Mouse (Mus musculus): Measurements from ENCODE around the gene Pdxdc1. TPM values are rescaled to one million over a fixed set of nuclear protein-coding genes. Genes with fewer than 3 reads are reported as not detected.

The Pdxdc1 gene
- polyA plus RNA-seq, 1 experiment from 2014 or later, result 74.3 TPM

DNA sequence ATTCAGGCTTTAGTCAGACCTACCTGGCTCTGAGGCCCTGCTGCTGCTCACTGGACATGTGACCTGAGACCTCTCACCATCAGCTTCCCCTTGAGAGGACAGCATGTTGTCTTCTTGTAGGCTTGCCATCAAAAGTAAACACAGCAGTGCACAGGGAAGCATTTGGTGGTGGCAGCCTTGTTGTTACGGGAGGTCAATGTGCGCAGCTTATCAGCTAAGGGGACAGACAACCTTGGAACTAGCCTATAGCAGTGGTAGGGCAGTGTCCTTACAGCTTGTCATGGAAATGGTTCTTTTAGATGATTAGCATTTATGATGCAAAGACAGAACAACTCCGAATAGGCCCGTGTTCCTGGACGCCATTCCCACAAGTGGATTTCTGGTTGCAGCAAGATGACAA is 68.5 kb downstream of the Pdxdc1 start:
- Histone ChIP-seq H3K4me3 (replicated peaks; ENCODE audit: low read length) (no peak overlapping the region), H3K9ac (no peak overlapping the region), H3K27me3 (ENCODE audit: control insufficient read depth, insufficient read depth, low read length) (no peaks in the 10 kb centered on the region), H3K4me2 (replicated peaks) (no peak overlapping the region), H3K27ac (no peak overlapping the region), H3K9me3 (ENCODE audit: control insufficient read depth, low read length) (no peaks in the 10 kb centered on the region), H3K36me3 (replicated peaks; ENCODE audit: control insufficient read depth, insufficient read depth) (peaks cover 99% of the 10 kb centered on the region), H3K4me1 (replicated peaks; ENCODE audit: control insufficient read depth, insufficient read depth, low read length) (no peaks in the 10 kb centered on the region)
- 96% methylated on average over 5 of the region's 5 CpGs for WGBS
- ATAC-seq (ENCODE audit: low FRiP score), result no peak
- no peak for DNase-seq (ENCODE audit: low spot score)

DNA sequence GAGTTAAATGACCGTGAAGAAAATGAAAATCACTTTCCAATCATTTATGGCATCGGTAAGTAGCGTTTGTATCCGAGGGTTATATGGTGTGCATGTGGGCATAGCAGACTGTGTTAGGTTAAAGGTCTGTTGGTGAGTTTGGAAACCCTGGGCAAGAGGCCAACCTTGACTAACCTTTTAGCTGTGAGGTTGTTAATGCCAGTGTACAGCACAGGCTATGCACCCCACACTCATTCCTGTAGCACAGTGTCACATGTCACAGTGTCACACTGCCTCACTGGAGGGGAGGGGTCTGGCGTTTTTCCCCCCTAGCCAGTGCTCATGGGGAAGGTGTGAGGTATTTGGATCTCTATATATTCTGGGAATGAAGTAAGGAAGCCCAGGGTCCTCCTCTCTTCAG is 71.3 kb downstream of the Pdxdc1 start:
- Histone ChIP-seq H3K36me3 (replicated peaks; ENCODE audit: control insufficient read depth, insufficient read depth) (peaks cover 98% of the 10 kb centered on the region), H3K27me3 (ENCODE audit: control insufficient read depth, insufficient read depth, low read length) (no peaks in the 10 kb centered on the region), H3K4me3 (replicated peaks; ENCODE audit: low read length) (no peak overlapping the region), H3K4me2 (replicated peaks) (no peak overlapping the region), H3K27ac (no peak overlapping the region), H3K4me1 (replicated peaks; ENCODE audit: control insufficient read depth, insufficient read depth, low read length) (no peaks in the 10 kb centered on the region), H3K9me3 (ENCODE audit: control insufficient read depth, low read length) (no peaks in the 10 kb centered on the region), H3K9ac (no peak overlapping the region)
- DNase-seq (ENCODE audit: low spot score) (no peak), ATAC-seq (ENCODE audit: low FRiP score) (no peak)
- 82% methylated on average over 5 of the region's 5 CpGs for WGBS

DNA sequence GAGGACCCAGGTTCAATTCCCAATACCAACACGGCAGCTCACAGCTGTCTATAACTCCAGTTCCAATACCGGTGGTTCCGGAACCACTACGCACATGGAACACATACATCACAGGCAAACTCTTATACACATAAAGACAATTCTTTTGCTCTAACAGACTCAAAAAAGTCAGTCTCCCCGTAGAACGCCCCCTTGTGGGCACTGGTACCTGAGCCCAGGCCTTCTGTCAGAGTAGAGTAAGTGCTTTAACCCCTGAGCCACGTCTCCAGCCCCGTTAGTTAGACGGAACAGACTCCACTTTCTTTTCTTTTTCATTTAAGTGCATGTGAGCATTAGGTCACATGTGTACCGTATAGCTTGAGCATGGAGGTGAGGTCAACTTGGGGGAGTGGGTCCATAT is 72.5 kb downstream of the Pdxdc1 start:
- WGBS, result 93% methylated on average over 10 of the region's 10 CpGs
- no peak overlapping the region for H3K4me3 ChIP-seq (replicated peaks; ENCODE audit: low read length)
- H3K9me3 ChIP-seq (ENCODE audit: control insufficient read depth, low read length), result no peaks in the 10 kb centered on the region
- no peak for ATAC-seq (ENCODE audit: low FRiP score)
- H3K27me3 ChIP-seq (ENCODE audit: control insufficient read depth, insufficient read depth, low read length), result no peaks in the 10 kb centered on the region
- H3K36me3 ChIP-seq (replicated peaks; ENCODE audit: control insufficient read depth, insufficient read depth), result peaks cover 98% of the 10 kb centered on the region
- H3K27ac ChIP-seq, result no peak overlapping the region
- DNase-seq (ENCODE audit: low spot score), result no peak
- H3K4me2 ChIP-seq (replicated peaks), result no peak overlapping the region
- no peak overlapping the region for H3K9ac ChIP-seq
- H3K4me1 ChIP-seq (replicated peaks; ENCODE audit: control insufficient read depth, insufficient read depth, low read length), result no peaks in the 10 kb centered on the region

DNA sequence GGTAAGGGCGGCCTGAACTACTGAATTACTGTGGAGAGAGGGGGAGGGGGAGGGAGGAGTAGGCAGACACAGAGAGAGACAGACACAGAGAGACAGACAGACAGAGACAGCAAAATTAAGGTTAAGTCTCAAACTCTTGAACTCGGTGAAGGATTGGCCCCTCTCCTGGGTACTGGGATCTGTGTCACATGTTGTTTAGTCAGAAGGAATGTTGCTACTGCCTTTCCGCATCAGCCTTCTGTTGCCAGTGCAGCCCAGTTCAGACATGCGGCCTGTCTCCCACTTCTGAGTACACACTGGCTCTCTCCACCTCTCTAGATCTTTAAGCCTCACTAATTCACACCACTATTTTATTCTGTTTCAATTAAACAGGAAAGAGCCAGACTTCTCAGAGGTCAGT is 76.4 kb downstream of the Pdxdc1 start:
- Histone ChIP-seq H3K36me3 (replicated peaks; ENCODE audit: control insufficient read depth, insufficient read depth) (peaks cover 59% of the 10 kb centered on the region), H3K4me1 (replicated peaks; ENCODE audit: control insufficient read depth, insufficient read depth, low read length) (no peaks in the 10 kb centered on the region), H3K9me3 (ENCODE audit: control insufficient read depth, low read length) (no peaks in the 10 kb centered on the region), H3K9ac (no peak overlapping the region), H3K27me3 (ENCODE audit: control insufficient read depth, insufficient read depth, low read length) (no peaks in the 10 kb centered on the region), H3K4me2 (replicated peaks) (no peak overlapping the region), H3K4me3 (replicated peaks; ENCODE audit: low read length) (no peak overlapping the region), H3K27ac (no peak overlapping the region)
- DNase-seq (ENCODE audit: low spot score) (no peak), ATAC-seq (ENCODE audit: low FRiP score) (no peak)
- 90% methylated on average over 4 of the region's 4 CpGs for WGBS

DNA sequence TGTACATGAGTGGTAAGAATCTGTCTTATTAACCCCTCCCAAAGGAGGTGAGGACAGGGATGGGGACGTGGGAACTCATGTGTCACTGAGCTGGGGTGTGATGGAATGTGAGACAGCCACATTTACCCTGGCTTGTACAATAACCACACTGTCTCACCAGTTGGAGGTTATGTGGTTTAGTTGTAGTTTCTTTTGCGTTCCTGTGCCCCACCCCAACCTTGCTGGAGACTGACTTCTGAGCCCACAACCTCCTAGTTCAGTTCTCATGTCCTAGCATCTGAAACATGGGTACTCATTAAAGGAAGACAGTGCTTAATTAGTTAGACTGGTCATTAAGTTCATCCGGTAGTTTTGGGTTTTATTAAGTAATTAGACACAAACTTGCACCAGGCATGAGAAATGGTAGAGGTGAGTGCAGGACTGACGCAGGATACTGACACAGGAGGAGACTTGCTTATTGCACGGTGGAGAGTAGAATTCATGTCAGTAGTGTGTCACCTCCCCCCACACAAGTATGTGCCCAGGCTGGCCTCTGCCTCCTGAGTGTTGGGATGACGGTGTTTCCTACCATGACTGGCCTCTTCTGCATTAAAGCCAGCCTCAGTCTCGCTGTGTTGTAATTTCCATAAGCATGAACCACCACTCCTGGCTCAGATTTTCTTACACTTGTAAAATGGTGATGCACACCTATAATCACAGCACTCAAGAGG is 77.0 kb downstream of the Pdxdc1 start:
- WGBS, result 86% methylated on average over 7 of the region's 7 CpGs
- Histone ChIP-seq H3K36me3 (replicated peaks; ENCODE audit: control insufficient read depth, insufficient read depth) (peaks cover 53% of the 10 kb centered on the region), H3K27ac (no peak overlapping the region), H3K4me3 (replicated peaks; ENCODE audit: low read length) (no peak overlapping the region), H3K4me2 (replicated peaks) (no peak overlapping the region), H3K9ac (no peak overlapping the region), H3K27me3 (ENCODE audit: control insufficient read depth, insufficient read depth, low read length) (no peaks in the 10 kb centered on the region), H3K9me3 (ENCODE audit: control insufficient read depth, low read length) (no peaks in the 10 kb centered on the region), H3K4me1 (replicated peaks; ENCODE audit: control insufficient read depth, insufficient read depth, low read length) (no peaks in the 10 kb centered on the region)
- ATAC-seq (ENCODE audit: low FRiP score) (no peak), DNase-seq (ENCODE audit: low spot score) (no peak)

DNA sequence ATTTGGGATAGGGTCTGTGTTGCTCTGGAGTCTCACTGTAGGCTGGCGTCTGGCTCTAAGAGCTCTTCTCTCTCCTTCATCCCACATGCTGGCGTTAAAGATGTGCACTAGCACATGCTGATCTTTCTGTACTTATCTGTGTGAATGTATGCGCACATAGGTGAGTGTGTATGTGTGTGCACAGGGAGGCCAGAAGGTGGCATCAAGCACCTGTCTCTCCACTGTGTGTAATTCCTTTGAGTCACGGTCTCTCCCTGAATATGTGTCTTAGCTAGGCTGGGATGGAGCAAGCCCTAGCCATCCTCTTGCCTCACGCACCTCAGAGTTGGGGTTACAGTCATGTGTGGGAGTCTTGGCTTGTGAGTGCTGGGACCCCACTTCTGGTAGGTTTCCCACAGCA is 82.2 kb downstream of the Pdxdc1 start:
- Histone ChIP-seq H3K9me3 (ENCODE audit: control insufficient read depth, low read length) (no peaks in the 10 kb centered on the region), H3K27ac (no peak overlapping the region), H3K4me2 (replicated peaks) (peak overlapping the region; percentile 60), H3K36me3 (replicated peaks; ENCODE audit: control insufficient read depth, insufficient read depth) (peaks cover 8% of the 10 kb centered on the region; the same call in 1 of the 2 replicates), H3K9ac (no peak overlapping the region), H3K27me3 (ENCODE audit: control insufficient read depth, insufficient read depth, low read length) (no peaks in the 10 kb centered on the region), H3K4me3 (replicated peaks; ENCODE audit: low read length) (peak overlapping the region; percentile 76), H3K4me1 (replicated peaks; ENCODE audit: control insufficient read depth, insufficient read depth, low read length) (peaks cover 10% of the 10 kb centered on the region)
- ATAC-seq (ENCODE audit: low FRiP score), result no peak
- no peak for DNase-seq (ENCODE audit: low spot score)
- 97% methylated on average over 5 of the region's 5 CpGs for WGBS

DNA sequence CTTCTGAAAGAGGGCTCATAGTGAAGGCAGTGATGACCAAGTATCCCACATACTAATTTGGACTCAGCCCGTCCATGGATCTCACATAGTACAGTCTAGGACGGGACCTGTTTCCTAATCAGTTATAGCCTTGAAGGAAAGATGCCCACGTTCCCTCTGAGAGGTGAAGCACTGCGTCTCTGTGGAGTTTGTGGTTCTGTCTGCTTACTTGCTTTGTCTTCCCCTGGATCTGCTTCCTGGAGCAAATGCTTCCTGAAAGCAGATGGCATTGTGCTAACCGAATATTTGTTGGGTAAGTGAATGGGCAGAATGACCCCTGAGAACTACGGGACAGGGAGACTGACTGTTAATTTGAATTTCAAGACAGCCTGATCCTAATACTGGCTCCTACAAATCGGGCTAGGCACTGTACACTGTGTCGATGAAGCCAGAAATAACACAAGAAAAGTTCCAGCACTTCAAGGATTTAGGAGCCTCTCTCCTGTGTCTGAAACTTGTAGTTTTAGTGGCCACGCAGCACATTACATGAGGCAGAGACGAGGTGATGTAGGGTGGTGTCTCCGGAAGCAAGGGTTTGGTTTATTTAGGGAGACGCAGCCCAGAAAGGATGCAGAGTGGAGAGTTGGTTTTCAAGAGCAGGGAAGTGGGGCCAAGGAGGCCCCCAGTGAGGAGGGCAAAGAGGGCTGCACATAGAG is 83.0 kb downstream of the Pdxdc1 start:
- Histone ChIP-seq H3K4me3 (replicated peaks; ENCODE audit: low read length) (peak overlapping the region; percentile 76), H3K4me1 (replicated peaks; ENCODE audit: control insufficient read depth, insufficient read depth, low read length) (peaks cover 10% of the 10 kb centered on the region), H3K36me3 (replicated peaks; ENCODE audit: control insufficient read depth, insufficient read depth) (peaks cover 12% of the 10 kb centered on the region), H3K27me3 (ENCODE audit: control insufficient read depth, insufficient read depth, low read length) (no peaks in the 10 kb centered on the region), H3K9me3 (ENCODE audit: control insufficient read depth, low read length) (no peaks in the 10 kb centered on the region), H3K27ac (peak overlapping the region; percentile 96), H3K9ac (peak overlapping the region; percentile 84), H3K4me2 (replicated peaks) (peak overlapping the region; percentile 60)
- ATAC-seq (ENCODE audit: low FRiP score) (no peak), DNase-seq (ENCODE audit: low spot score) (no peak)
- 39% methylated on average over 12 of the region's 12 CpGs for WGBS

DNA sequence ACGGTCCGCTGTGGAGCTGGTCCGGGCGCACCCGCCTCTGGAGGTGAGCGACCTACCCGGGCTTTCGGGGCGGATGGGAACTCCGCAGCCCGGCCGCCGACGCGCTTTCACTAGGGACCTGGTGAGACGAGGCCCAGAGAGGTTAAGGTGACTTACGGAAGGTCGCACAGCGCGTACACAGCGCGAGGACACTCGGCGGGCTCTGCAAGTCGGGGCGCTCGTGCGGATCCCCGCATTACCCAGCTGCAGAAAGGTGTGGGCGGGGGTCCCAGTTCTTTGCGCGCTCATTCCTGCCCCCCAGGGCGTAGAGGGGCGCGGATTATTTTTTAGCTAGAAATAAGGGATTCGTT is 83.6 kb downstream of the Pdxdc1 start:
- Histone ChIP-seq H3K27ac (peak overlapping the region; percentile 96), H3K36me3 (replicated peaks; ENCODE audit: control insufficient read depth, insufficient read depth) (peaks cover 18% of the 10 kb centered on the region), H3K9ac (peak overlapping the region; percentile 84), H3K4me1 (replicated peaks; ENCODE audit: control insufficient read depth, insufficient read depth, low read length) (peaks cover 10% of the 10 kb centered on the region), H3K27me3 (ENCODE audit: control insufficient read depth, insufficient read depth, low read length) (no peaks in the 10 kb centered on the region), H3K4me3 (replicated peaks; ENCODE audit: low read length) (peak overlapping the region; percentile 76), H3K4me2 (replicated peaks) (peak overlapping the region; percentile 60), H3K9me3 (ENCODE audit: control insufficient read depth, low read length) (no peaks in the 10 kb centered on the region)
- under 1% methylated on average over 36 of the region's 36 CpGs for WGBS
- DNase-seq (ENCODE audit: low spot score) (no peak), ATAC-seq (ENCODE audit: low FRiP score) (peak; percentile 60)

DNA sequence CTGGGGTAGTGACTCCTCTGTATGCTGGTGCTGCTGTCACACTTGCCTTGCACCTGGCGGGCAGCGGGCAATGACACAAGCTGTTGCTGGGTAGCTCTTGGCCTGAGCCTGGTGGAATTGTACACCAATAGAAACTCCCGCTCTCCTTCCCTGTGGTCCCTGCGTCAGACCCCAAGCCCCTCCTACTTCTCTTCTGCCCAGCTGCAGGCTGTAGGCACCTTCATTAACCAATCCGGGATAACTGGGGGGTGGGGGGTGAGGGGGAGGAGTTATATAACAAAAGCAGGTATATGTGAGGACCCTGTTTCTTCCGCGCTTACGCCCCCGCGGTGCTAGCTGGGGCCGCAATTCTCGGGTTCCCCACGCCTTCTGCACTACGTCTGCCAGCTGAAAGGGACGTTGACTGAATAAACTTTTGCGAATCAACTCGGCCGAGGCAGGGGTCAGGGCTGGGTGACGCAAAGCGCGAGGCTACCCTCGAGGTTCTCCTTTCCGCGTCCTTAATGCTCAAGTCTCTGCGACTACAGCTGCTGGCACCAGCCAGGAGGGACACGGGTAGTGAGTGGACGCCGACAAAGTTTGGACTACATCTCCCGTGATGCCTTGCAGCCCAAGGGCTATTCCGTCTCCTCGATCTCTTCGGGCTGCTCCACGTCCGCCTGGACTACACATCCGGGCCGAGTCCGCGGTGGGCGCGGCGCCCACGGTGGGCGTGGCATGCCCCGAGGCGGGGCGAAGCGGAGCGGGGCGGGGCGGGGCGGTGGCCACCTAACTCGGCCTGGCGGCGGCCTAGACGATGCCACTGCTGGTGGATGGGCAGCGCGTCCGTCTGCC is 84.2 kb downstream of the Pdxdc1 start, which contains the start of gene Ntan1:
Gene Ntan1 (plus strand): TSS at position 286 of the 834 bp plus-strand sequence.
- Histone ChIP-seq H3K4me2 (replicated peaks) (peak within 1 kb of the TSS; percentile 60), H3K4me3 (replicated peaks; ENCODE audit: low read length) (peak within 1 kb of the TSS; percentile 76), H3K27me3 (ENCODE audit: control insufficient read depth, insufficient read depth, low read length) (no peaks in the 10 kb centered on the region), H3K36me3 (replicated peaks; ENCODE audit: control insufficient read depth, insufficient read depth) (peaks cover 24% of the 10 kb centered on the region), H3K27ac (peak within 1 kb of the TSS; percentile 96), H3K9me3 (ENCODE audit: control insufficient read depth, low read length) (no peaks in the 10 kb centered on the region), H3K9ac (peak within 1 kb of the TSS; percentile 84), H3K4me1 (replicated peaks; ENCODE audit: control insufficient read depth, insufficient read depth, low read length) (peaks cover 10% of the 10 kb centered on the region)
- DNase-seq (ENCODE audit: low spot score) (peak; percentile 93), ATAC-seq (ENCODE audit: low FRiP score) (peak; percentile 95)
- WGBS, result under 1% methylated on average over 50 of the region's 58 CpGs
